Mouse (Mus musculus) mouse embryonic stem cell (cell line): ENCODE measurements around the gene Sclt1.

ENCODE experiments used
- in situ Hi-C, 2 experiments: fragments of 300-500 bp; cut with MboI; formaldehyde crosslinking; loops; 1 replicate in 1 of 2; 3 replicates in 1 of 2; pipeline ENCODE4 v1.14.3; 2019 to 2020; ENCODE audit warnings: low sequenced_read_pairs in 2 of 2, low pct_unique_long_range_greater_than_20kb in 1 of 2, mixed read lengths in 1 of 2; ENCODE audit not compliant: unreplicated experiment in 1 of 2

Gene Sclt1

GRCm38 (mm10) chr3:41609071-41609470, 133.2 kb downstream of the Sclt1 start:
- in situ Hi-C loops, result no loop called here

- in situ Hi-C loops, result no loop called here
Observed at GRCm38 (mm10) chr3:41607467-41607866, 134.8 kb downstream of the Sclt1 start.

GRCm38 (mm10) chr3:41607050-41607449, 135.3 kb downstream of the Sclt1 start:
- in situ Hi-C loops, result no loop called here

- in situ Hi-C loops, result no loop called here
Observed at GRCm38 (mm10) chr3:41606330-41606664, 136.0 kb downstream of the Sclt1 start.

GRCm38 (mm10) chr3:41605601-41606329, 136.5 kb downstream of the Sclt1 start:
- in situ Hi-C loops, result no loop called here

GRCm38 (mm10) chr3:41604629-41605321, 137.5 kb downstream of the Sclt1 start:
- in situ Hi-C loops, result no loop called here

- in situ Hi-C loops, result no loop called here
Observed at GRCm38 (mm10) chr3:41603470-41604019, 138.8 kb downstream of the Sclt1 start.

- in situ Hi-C loops, result no loop called here
Observed at GRCm38 (mm10) chr3:41602933-41603332, 139.4 kb downstream of the Sclt1 start.

- in situ Hi-C loops, result no loop called here
Observed at GRCm38 (mm10) chr3:41601226-41602020, 140.9 kb downstream of the Sclt1 start.

- in situ Hi-C loops, result no loop called here
Observed at GRCm38 (mm10) chr3:41599806-41600589, 142.3 kb downstream of the Sclt1 start.

GRCm38 (mm10) chr3:41599226-41599625, 143.1 kb downstream of the Sclt1 start:
- in situ Hi-C loops, result no loop called here

GRCm38 (mm10) chr3:41598412-41598811, 143.9 kb downstream of the Sclt1 start:
- in situ Hi-C loops, result no loop called here

- in situ Hi-C loops, result no loop called here
Observed at GRCm38 (mm10) chr3:41597036-41597435, 145.3 kb downstream of the Sclt1 start.

- in situ Hi-C loops, result no loop called here
Observed at GRCm38 (mm10) chr3:41595010-41595409, 147.3 kb downstream of the Sclt1 start.

GRCm38 (mm10) chr3:41594097-41594879, 148.0 kb downstream of the Sclt1 start:
- in situ Hi-C loops, result no loop called here

GRCm38 (mm10) chr3:41592805-41593204, 149.5 kb downstream of the Sclt1 start:
- in situ Hi-C loops, result no loop called here

- in situ Hi-C loops, result no loop called here
Observed at GRCm38 (mm10) chr3:41591651-41592170, 150.6 kb downstream of the Sclt1 start.
